Mouse (Mus musculus) telencephalon, adult 2 months (tissue): ENCODE measurements around the gene Cog2.

ENCODE experiments used
- DNase-seq: peaks from one replicate; pipeline ENCODE4 v3.0.0-alpha.2; 2011; ENCODE audit warnings: low read depth, low spot score

Gene Cog2

DNA sequence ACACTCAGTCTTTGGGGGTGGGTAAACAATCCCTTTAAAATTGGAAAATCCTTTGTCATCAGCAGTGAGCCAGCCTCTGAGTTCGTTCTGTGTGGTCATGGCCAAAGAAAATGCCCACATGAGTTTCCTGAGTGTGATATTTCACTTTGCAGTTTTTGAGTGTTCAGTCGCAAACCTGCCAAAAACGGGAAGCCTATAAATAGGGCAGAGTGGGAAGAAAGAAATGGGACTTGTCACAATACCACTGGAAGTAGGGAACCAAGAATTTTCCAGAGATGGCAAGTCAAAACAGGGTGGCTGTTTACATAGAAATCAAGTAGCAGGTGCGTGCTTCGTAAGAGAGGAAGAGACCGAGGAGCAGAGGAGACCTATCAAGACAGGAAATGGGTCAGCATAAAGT, 4.0 kb upstream of the Cog2 start:
- DNase-seq: peak; percentile 90

DNA sequence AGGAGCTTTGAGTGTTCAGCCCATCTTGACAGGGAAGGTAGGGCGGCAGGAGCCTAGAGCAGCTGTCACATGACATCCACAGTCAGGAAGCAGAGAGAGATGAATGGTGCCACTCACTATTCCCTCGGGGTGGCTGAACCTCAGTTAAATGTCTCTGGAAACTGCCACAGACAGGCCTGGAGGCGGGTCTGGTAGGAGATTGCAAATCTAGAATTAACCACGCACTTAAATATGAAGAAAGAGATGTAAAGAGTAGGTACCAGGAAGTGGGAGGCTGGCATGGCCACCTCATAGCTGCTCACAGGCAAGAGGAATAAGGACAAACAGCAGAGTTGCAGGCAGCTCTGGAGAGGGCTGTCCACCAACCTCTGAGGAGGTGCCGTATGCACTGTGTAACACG, 3.4 kb upstream of the Cog2 start:
- no peak for DNase-seq

DNA sequence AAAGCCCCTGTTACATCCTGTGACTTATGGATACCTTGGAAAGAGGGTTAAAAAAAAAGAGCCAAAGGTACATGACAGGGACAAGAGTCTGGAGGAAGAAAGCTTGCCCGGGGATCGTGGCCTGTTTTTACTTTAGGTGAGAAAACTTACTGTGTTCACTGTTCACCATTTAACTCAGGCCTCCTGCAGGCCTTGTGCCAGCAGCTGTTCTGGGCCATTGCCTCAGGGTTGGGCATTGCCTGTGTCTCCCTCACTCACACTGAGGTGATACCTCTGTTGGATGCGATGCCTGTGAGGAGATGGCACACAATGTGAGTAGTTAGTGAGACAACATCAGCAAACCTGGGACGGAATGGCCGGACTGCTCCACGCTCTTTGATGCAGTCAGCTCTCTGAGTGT, 1.4 kb downstream of the Cog2 start:
- no peak for DNase-seq

DNA sequence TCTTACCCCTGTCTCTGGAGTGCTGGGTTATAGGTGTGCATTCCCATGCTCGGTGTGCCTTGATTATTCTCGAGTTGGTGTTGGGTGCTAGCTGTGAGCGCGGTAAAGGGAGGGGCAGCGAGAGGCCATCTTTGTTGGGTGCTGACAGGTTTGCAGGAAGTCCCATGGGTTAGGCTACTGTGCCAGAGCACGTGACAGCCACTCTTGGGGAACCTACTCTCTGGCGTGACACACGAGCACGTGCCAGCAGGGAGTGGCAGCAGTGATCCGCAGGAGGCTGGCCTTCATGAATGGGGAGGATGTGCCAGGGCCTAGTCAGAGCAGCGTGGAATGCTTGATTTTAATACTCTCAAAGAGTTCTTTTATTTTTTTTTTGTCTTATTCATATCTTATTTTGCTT, 5.7 kb downstream of the Cog2 start:
- no peak for DNase-seq

DNA sequence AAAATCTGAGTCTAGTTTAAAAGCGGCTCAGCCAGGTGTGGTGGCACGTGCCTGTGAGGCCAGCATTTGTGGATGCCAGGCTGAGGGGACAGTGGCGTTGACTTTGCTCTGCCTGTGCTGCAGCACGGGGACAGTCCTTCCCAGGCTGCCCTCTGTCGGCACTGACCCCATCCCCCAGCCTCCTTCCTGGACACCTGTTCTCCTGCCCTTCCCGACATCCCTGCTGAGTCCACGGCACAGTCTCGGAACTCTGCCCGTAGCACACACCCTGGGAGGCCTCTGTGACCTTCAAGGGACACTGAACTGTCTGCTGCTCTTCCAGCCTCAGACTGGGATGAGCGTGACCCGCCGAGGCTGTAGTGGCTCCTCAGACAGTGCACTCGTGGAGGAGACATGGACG, 9.5 kb downstream of the Cog2 start:
- DNase-seq: no peak

DNA sequence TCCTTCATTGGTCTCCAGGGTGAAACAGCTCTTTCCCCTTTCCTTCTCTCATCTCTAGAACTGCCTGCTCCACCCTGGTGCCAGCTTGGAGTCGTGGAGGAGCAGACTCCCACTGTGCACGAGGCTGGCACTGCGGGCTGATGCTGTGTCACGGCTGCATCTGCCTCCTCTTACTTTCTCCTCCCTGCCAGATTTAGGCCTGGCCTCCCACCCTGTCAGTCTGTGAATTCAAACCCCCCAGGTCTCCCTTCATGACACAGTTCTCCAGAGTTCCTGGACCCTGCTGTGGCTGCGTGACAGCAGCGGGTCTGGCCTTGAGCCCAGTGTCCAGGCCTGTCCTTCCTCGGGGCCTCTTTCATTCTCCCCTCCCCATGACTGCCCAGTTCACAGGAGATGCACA, 10.0 kb downstream of the Cog2 start:
- no peak for DNase-seq

DNA sequence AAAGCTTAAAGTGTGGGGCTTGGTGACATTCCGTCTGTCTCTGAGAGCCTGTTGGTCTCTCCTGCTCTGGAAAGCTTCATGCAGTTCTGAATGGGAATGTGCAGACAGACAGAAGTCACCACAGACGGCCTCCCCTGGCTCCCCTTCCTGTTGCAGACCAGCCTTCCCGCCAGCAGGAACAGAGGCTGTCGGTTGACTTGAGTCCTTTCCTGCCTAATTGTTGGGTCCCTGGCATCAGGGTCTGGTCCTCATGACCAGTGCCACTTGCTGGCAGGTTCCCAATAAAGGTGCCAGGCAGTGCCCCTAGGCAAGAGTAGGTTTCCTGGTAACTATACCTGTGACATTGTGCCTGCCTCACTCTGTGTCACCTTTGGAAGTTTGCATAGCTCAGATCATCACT, 10.4 kb downstream of the Cog2 start:
- DNase-seq: no peak

DNA sequence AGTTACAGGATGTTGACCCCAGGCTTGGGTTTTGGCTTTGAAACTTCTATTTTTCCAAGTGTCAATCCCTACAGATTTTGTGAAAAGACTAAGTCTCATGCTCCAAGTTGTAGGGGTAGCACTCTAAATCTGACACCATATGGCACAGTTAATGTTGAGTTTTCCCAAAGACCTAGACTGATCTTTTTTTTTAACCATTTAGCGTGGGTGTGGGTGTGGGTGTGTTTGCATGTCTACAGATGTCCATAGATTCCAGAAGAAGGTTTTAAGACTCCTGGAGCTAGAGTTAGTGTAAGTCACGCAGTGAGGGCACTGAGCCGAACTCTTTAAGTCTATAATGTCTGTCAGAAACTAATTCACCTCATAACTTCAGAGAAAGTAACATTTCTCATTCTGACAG, 12.1 kb downstream of the Cog2 start:
- peak; percentile 82 for DNase-seq

DNA sequence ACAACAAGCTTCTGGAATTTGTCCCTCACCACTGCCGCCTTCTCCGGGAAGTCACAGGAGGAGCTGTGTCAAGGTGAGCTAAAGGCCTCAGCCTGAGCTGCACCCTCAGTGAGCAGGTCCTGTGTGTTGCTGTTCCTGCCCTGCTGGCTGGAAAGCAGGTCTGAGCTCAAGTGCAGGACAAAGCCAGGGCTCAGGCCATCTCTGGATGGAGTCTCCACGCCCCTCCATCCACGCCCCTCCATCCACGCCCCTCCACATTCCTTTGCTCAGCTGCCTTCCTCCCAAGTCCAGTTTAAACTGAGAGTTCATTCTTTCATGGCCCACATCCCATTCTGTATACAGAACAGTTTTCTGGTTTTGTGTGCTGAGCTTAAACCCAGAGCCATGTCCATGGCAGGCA, 14.9 kb downstream of the Cog2 start:
- no peak for DNase-seq

DNA sequence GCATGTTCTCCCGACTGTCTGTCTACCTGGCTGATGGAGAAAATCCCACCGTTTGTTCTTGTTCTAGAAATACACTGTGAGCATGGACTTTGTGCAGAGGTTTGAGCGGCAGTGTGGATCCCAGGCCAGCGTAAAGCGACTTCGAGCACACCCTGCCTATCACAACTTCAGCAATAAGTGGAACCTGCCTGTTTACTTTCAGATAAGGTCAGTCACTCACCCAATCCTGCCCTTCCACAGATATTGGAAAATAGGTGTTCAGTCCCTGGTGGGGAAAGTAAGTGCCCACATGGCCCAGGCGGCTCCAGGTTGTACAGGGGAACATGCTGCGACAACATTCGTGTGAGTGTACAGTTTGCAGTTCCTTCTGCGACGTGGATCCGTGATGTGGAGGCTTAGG, 20.3 kb downstream of the Cog2 start:
- DNase-seq: no peak

DNA sequence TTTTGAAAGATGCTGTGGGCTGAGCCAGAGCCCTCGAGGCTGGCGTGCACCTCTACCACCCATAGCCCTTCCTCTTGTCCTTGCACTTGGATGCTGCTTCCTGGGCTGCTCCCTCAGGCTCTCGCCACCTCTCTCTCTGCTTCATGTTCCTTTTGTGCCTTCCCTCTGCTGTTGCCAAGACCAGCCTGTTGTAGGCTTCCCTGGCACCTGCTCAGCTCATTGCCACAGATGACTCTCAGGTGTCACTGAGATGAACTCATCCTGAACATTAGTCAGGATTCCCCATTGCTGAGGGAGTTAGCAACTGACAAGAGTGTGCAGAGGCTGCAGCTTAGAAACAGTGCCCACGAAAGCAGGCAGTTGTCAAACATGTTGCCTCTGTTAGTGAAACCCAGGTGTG, 21.4 kb downstream of the Cog2 start:
- DNase-seq: no peak

DNA sequence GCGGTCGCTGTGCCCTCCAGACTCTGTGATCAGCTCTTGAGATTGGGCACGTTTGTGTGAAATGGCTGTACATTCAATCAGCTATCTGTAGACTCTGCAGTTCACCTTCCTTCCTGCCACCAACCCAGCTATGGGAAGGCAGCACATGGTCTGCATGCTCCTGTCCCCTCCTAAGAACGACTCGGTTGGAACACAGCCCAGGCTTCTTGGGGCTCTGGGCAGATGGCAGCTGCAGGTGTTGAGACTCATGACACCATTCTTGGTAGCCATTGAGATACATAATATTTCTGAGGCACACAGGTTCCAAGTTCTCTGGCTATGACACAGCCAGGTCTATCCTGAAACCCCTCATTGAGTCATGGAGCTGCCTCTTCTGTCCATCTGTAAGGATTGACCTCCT, 22.7 kb downstream of the Cog2 start:
- DNase-seq: no peak

DNA sequence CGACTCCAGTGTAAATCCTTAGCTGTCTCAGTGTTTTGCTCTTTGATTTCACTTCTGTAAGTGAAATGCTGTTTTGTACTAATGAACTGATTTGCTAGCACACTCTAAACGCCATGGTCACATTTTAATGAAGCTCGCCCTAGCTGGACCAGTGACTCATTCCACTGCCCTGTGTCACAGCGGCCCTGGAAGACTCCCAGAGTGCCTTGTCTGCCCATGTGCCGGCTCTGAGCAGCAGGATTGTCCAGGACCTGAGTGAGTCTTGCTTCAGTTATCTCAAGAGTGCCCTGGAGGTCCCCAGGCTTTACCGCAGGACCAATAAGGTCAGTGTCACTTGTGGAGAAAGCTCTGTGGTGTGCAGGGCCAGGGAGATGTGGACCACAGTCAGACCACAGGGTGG, 25.8 kb downstream of the Cog2 start:
- no peak for DNase-seq

DNA sequence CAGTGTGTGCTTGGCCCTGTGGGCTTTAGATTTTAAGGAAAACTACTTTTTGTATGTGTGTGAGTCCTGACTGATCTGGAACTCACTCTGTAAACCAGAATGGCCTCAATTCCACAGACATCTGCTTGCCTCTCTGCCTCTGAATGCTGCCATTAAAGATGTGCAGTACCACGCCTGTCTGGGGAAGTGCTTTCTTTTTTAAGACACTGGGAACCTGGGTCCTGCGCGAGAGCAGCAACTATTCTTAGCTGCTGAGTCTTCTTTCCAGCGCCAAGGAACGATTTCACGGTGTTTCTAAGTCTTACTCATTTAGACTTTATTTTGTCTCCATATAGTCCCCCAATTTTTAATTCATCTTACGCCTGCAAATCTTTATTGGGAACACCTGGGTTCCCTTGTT, 26.2 kb downstream of the Cog2 start:
- peak; percentile 80 for DNase-seq

DNA sequence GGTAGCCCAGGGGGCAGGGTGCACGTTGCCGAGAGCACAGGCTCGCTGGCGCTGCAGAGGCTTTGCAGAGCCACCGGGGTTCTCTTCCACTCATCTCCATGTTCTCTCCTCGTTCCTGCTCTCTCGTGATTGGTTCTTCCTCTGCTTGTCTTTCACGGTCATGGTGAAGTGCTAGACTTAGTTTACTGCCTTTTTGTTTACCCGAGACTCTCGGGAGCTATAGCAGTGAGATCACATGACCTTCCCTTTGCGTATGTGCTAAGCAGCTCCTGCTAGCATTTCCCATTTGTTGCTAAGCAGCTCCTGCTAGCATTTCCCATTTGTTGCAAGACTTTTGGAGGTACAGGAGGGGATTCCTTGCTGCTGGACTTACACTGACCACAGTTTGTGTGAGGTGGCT, 26.7 kb downstream of the Cog2 start:
- DNase-seq: peak; percentile 49

DNA sequence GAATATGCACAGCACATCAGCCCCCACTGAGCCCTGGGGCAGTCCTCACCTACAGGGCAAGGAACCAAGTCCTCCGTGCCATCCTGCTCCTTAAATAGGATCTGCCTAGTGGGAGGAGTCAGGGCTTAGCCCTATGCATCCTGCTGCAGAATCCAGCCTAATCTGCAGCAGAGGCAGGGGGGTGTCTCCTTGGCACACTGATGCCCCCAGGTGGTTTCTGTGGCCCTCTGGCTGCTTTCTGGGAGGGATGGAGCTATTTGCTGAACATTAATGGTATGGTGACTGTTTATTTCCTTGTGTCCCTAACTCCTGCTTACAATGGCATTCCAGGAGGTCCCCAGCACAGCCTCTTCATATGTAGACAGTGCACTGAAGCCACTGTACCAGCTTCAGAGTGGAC, 27.6 kb downstream of the Cog2 start:
- DNase-seq: no peak

DNA sequence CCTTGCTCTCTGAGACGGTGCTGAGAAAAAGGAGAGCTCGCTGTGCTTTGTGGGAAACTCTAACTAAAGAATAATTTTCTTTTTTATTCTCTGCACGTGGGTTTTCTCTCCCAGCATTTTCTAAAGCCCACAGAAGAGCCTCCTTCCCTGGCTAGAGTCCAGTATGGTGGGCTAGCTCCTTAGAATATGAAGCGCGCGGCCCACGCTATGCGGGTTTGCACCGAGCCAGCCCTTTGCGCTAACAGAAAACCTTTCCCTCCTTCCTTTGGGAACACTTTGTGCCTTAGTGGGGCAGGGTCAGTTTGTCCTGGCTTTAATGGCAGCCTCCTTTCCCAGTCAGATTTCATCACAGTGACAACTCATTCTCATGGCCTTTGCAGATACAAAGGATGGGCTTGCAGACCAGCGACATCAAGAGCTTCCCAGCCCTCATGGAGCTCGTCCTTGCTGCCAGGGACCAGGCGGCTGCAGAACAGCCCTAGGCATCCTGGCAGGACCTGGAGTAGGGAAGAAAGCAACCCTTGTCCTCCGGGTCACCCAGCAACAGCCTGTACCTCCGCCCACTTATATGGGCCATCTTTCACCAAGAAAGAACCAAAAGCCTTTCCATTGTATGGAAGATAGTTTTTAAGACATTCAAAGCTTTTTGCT, 30.6 kb downstream of the Cog2 start:
- DNase-seq: no peak

DNA sequence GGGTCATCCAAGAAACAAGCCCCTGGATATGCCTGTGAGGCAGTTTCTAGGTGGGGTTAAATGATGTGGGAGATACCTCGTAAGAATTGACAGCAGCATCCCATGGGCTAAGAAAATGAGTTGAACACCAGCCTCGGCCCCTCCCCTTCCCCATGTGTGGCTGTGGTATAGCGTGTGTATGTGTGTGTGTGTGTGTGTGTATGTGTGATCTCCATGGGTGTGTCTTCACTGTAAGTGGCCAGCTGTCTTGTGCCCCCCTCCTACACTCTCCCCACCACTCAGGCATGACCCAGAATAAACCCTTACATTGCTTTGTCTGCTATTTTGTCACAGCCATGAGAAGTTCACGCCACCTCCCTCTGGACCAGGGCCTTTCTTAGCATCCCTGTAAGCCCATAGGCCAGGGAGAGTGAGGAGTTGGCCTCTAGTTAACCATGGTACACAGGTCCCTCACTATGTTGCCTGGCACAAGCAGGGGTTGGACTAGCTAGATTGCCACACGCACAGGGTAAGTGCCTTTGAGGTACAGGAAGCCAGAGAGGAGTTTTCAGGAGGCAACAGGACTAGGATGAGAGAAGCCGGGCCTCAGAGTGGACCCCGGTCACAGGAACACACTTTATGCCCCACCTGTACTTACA, 34.7 kb downstream of the Cog2 start:
- DNase-seq: no peak

DNA sequence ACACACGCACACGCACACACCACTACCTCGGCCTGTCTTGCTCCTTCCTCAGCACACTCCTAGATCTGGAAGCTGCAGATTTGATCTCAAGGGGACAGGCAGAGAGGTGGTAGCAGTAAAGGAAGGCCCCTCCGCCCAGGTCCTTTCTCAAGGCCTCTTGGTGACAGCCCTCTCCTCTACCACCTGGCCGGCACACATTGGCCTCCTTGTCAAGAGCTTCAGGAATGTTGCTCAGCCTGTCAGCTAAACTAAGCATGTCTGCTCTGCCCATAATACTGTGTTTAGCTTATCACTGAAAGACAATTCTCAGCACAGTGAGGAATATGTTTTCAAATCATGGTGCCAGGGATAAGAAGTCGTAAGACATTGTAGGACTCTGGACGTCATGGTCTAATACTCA, 35.6 kb downstream of the Cog2 start:
- DNase-seq: no peak

DNA sequence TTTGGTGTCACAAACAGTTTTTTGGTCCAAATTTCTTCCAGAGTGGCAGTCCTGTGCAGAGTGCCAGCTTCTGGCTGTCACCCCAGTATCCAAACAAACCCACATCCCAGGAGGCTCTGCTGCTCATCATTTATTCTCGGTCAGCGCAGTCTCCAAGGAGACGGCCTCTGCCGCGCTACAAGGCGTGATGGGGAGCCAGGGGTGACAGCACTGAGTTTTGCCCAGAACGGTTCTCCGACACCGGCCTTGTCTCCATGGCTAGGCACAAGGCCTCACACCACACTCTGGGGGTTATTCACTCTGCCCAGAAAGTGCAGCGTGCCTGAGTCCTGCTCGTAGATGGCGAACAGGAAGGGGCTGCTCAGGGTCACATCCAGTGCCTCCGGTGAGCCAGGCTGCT, 36.1 kb downstream of the Cog2 start:
- DNase-seq: peak; percentile 24

DNA sequence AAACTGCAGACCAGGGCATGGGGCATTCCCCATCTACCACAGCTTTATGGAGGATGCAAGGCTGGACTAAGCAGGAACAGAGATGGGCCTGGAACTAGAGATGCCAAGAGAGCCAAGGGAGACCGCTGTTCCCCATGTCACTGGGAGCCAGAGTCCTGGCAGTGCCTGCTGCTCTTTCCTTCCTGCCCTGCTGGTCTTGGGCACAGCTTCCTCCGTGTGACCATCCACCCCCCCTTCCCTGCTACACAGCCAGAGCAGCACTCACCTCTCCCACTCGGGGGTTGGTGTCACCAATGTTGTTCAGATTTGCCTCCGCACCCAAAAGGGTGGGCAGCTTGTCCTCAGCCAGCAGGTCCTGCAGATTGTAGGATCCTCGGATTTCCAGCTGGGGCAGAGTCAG, 36.9 kb downstream of the Cog2 start:
- no peak for DNase-seq

DNA sequence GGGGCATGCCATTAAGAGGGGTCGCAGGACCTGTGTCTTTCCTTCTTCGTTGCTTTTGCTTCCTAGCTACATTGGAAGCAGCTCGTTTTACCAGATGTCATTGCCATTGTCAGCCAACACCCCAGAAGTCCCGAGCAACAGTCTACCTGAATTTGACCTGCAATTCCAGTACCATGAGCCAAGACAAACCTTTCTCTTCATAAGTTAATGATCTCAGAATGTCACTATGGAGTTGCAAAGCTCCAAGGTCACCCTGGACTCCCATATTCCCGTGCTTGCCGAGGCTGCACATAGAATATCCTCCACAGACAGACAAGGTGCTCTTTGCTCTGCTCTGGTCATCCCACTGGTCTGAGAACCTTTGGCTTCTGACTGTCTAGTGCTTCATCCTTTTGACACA, 46.6 kb downstream of the Cog2 start:
- no peak for DNase-seq

DNA sequence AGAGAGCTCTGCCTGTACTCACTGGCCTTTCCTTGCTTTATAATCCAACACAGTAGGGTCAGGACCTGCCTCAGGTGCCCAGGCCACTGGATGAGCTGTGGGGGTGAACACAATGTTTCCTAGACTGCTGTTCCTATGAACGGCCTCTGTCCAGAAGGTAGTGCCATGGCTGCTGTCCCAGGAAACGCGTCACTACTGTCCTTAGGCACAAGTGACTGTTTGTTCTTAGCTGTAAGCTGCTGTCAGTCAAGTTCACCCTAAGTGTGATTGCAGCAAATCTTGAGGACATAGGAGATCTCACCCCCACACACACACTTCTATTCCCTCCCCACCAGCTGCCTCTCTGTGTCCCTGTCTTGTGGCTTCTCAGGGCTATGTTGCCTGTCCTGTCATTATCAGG, 47.0 kb downstream of the Cog2 start:
- no peak for DNase-seq

DNA sequence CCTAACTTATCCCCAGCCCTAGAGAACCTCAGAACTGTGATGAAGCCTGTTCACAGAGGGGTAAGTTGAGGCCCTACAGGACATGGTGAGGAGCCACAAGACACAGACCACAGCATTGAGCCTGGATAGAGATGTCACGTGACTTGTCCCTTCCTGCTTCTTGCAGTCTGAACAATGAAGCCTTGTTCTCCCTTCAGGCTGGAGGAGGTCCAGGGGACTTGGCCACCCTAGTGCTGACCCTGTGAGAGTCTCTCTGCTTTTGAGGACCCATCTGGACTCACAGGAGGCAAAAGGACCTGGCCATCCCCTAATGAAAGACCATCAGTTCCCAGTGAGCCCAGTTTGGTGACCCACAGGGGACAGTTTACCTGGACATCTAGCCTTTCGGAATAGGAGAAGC, 48.5 kb downstream of the Cog2 start:
- no peak for DNase-seq
